Mouse (Mus musculus) ZHBTc4 (cell line): ENCODE results near the gene Gm21748.
"Not testable (repeated sequence)": the region's sequence is repeated elsewhere in the genome, so short reads cannot be mapped to it uniquely, and the experiment has no call there.

Source experiments
- DNase-seq: peaks from one replicate; pipeline ENCODE4 v3.0.0-alpha.2; 2011; ENCODE audit warnings: low read depth, low spot score

Gene Gm21748

GRCm38 (mm10) chrY:90839077-90839476, at the start of gene Gm21748:
Gene Gm21748 (minus strand): TSS chrY:90839177.
- not testable (repeated sequence) for DNase-seq
